Mouse (Mus musculus) adrenal gland, adult 8-10 months (tissue): ENCODE data around the gene Grhl3. TPM values are rescaled to one million over a fixed set of nuclear protein-coding genes. Genes with fewer than 3 reads are reported as not detected.
"Not testable (repeated sequence)": the region's sequence is repeated elsewhere in the genome, so short reads cannot be mapped to it uniquely, and the experiment has no call there.

Experiments
- DNase-seq: peaks from one replicate; pipeline ENCODE4 v3.0.0; 2022
- total RNA-seq, 4 experiments: library from RNA; stranded (reverse); gene quantifications; 2 replicates each; pipeline ENCODE4 v1.2.4; 2022

Grhl3 gene
- total RNA-seq: under 1 TPM in 2 of 4 experiments, not detected in 2; 0.15 to 0.24 TPM

GRCm38 (mm10) chr4:135573251-135573808, at the start of gene Grhl3:
Gene Grhl3, minus strand, starts transcription at chr4:135573630.
- DNase-seq: no peak

DNA sequence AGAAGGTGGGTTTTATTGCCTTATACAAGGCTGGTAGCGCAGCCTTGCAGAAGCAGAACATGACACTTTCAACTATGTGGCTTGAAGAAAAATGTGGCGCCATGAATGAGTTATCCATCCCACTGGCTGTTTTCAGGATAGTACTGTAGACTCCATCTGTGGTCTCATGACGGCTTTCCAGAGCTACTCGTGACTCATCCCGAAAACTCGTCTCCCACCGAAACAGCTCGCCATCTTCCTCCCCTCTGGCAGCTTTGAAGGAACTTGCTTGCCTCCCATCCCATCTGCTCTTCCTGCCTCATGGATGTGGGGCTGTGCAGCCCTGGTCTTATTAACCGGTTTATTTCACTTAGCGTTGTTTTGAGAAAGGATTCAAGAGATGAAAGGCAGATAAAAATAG, 48.9 kb upstream of the Grhl3 start:
- DNase-seq: no peak

DNA sequence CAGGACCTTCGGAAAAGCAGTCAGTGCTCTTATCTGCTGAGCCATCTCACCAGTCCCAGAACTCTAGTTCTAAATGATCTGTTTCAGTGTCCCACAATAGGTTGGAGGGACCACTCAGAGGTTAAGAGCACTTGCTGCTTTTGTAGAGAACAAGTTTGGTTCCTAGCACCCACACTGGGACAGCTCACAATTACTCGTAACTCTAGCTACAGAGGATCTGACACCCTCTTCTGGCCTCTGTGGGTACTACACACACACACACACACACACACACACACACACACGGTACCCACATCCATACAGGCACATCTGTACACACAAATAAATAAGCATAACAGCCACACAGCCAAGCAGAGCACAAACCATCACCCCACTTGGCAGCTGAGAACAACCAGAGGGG, 47.0 kb upstream of the Grhl3 start:
- no peak for DNase-seq

DNA sequence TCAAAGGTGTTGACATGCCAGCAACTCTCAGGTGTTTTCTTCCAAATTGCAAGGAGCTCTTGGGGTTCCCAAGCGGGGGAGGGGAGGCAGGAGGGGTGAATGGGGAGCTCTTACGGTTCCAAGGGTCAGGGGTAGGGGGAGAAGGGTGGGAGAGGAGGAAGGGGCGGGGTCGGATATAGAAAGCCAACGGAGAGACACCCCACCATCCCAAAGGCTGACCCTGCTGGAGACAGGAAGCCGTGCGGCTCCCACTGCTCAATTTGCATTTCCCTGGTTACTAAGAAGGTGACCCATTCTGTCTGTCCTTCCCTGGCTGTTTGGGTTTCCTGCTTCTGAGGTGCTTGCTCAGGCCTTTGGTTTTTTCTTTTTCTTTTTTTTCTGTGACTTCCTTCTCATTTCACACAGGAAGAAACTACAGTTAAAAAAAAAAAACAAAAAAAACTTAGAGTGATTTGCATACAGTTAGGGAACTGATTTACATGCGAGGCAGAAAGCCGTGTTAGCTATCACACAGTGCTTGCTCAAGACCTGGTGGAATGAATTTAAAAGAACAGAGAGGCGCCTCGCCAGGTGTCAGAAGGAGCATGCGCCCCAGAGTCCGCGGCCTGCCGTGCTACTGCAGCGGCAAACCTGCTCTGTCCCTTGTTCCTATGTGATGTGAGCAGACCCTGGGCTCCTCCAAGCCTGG, 44.5 kb upstream of the Grhl3 start:
- no peak for DNase-seq

DNA sequence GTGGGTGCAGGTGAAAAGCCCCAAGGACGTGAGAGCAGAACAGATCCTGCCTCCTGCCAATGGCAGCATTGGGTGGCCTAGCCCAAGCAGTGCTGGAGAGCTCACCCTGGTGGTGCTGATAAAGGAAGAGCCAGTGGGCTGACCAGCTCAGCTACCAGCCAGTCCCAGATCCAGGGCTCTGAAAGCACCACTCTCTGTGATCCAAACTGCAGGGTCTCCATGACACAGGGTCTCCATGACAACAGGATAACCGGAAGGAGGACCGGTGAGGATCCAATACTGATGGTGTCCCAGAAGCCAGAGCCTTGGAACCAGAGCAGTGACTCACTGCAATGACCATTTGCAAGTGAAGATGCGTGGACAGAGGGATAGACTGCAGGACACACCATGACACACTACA, 43.6 kb upstream of the Grhl3 start:
- no peak for DNase-seq

DNA sequence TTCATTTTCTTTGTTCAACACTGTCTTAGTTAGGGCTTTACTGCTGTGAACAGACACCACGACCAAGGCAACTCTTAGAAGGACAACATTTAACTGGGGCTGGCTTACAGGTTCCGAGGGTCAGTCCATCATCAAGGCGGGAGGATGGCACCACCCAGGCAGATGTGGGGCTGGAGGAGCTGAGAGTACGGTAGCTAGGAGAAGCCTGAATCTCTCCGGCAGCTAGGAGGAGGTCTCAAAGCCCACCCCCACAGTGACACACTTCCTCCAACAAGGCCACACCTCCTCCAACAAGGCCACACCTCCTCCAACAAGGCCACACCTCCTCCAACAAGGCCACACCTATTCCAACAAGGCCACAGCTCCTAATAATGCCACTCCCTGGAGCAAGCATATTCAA, 41.9 kb upstream of the Grhl3 start:
- not testable (repeated sequence) for DNase-seq

GRCm38 (mm10) chr4:135609986-135610385, 36.6 kb upstream of the Grhl3 start:
- DNase-seq: no peak

- no peak for DNase-seq
Observed at GRCm38 (mm10) chr4:135607979-135608885, 34.8 kb upstream of the Grhl3 start.

DNA sequence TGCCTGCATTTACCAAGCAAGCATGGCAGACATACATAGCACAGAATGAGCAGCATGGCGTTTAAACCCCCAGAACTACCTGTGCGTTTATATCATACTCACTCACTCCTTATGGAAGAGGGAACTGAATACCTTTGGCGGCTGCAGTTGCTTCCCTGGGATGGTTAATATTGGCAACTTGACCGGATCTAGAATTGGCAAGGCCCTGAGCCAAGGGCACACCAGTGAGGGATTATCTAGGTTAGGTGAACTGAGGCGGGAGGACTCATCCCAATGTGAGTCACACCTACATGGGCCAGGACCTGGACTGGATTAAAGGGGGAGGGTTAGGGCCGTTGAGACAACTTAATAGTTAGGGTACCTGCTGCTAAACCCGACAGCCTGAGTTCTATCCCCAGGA, 32.8 kb upstream of the Grhl3 start:
- DNase-seq: no peak

GRCm38 (mm10) chr4:135601530-135601929, 28.1 kb upstream of the Grhl3 start:
- DNase-seq: no peak

GRCm38 (mm10) chr4:135599497-135600182, 26.2 kb upstream of the Grhl3 start:
- DNase-seq: no peak

DNA sequence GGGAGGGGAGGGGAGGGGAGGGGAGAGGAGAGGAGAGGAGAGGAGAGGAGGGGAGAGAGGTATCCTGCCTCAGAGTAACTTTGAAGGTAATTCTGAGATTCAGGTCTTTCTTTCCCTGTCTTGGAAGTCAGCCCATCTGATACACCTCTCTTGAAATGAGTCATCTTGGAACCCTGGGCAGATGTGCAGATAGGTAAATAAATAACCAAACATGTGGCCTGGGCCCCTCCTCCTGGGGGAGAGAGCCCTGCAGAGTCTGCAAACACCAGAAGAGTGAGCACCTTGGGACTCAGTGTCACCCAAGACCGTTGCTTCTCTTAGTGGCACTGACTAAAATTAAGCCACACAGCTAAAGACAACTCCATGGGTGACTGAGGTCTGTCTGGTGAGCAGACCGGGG, 25.6 kb upstream of the Grhl3 start:
- DNase-seq: no peak

DNA sequence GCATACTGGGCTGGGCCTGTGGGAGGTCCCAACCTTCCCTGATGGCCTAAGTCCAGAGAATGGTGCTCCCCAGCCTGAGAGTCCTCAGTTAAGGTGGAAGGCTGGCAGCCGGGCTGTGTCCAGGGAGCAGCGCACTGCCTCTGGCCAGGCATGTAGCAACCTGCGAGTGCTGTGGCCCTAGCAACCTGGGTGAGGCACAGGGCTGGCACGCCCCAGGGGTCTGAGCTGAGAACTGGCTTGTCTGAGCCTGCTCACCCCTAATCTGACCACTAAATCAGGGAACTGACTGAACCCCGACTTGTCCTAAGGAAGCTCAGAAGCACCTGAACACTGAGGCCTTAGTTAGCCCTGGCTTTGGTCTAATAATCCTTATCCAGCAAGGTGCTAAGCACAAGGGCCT, 24.1 kb upstream of the Grhl3 start:
- no peak for DNase-seq

DNA sequence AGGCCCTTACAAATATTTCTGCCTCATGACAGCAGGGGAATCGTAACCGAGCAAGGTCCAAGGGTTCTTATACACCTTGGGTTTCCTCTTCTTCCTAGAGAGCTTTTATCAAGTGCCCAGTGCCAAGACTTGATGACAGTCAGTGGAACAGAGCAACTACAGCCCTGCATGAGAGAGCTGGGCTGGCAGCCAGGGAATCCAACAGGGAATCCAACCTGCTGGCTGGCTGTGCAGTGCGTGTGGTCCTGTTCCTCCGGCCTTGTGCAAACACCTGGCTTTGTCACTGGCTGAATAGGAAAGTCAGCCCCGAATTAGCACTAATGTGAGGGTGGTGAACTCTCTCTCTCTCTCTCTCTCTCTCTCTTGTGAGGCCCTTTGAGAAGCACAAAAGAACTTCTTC, 22.5 kb upstream of the Grhl3 start:
- no peak for DNase-seq

DNA sequence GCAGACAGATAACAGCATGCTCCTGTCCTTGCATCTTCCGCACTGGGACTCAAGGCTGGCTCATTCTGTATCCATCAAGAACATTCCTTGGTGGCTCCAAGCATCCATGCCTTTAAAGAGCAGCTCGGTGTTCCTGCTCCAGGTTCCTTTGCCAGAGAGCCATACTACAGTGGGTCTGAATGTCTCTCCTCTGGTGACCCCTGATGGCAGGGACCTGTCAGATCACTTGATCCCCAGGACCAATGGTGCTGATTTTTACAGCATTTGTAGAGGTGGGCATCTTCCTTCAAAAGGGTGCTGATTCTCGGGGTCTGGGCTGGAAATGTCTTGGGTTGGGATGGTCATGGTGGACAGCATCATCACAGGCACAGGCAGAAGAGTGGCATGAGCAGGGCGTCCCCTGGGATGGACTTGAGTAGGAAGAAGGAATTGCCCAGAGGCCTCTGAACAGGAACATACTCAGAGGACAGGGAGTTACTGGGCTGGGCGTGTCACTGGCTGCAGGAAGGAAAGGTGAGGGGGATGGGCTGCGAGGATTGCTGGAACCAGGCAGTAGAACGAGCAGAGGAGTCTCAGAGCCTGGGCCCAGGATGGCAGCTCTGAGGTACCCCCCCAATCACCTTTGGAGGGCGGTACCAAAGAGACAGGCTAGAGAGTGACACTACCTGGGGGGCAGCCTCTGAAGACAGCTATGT, 18.3 kb upstream of the Grhl3 start:
- no peak for DNase-seq

GRCm38 (mm10) chr4:135591086-135591485, 17.7 kb upstream of the Grhl3 start:
- no peak for DNase-seq

GRCm38 (mm10) chr4:135584838-135585237, 11.4 kb upstream of the Grhl3 start:
- DNase-seq: no peak

DNA sequence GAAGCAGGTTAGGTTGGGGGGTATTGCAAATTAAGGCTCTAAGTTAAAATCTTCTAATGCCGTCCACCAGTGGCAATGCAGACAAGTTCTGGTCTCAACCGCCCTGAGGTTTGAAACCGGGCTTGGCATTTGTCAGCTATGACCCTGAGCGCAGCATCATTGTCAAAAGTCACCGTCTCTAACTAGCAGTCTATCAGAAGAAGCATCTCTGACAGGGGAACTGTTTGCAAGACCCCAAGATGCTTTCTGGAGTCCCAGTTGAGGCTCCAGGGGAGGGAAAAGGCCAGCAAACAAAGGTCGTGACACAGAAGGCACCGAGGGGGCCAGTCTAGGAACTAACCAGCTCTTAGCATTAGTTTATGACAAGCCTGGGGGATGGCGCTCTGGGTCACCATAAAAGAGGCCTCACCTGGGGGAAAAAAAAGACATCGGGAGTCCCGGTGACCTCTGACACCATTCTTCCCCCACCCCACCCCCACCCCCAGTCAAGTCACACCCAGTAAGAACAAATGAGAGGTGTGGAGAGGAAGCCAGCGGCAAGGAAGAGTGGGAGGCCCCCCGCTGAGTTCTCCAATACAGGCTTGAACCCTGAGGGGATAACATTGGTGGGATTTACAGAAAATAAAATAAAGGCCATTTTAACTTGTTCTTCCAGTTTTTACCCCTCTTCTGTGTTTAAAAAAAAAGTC, 7.9 kb upstream of the Grhl3 start:
- no peak for DNase-seq

DNA sequence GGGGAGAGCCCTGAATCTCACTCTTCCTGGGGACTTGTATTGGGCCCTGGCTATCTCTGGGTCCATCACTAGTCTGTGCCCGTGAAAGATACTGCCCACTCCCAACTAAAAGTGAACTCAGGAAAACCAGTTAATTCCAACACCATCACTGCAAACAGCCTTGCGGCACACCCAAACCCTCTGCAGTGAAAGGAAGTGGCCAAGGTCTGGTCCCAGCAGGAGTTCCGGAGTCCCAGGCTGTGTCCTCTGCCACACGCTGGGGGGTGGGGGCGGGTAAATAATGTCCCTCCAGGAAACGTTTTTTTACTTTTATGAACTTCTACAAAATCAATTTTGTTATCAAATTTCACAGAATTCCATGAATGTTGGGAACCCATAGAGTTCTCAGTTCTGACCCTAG, 6.3 kb upstream of the Grhl3 start:
- DNase-seq: no peak

DNA sequence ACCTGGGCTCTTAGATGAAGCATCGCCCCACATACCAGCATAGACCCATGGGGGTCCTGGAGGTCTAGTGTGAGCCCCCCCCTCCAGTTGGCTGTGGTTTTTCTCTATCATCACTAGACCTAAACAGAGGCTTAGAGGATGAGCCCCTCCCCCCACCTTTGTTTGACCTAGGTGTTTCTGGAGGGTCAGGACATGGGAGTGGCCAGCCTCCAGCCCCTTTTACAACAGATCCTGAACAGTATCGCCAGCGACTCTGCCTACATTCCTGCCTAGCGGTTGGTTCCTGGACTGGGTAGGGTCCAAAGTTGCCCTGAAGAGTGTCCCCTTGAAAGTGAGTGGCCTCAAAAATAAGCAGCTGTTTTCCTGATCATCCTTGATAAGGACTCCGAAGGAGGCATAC, 5.1 kb upstream of the Grhl3 start:
- DNase-seq: no peak

DNA sequence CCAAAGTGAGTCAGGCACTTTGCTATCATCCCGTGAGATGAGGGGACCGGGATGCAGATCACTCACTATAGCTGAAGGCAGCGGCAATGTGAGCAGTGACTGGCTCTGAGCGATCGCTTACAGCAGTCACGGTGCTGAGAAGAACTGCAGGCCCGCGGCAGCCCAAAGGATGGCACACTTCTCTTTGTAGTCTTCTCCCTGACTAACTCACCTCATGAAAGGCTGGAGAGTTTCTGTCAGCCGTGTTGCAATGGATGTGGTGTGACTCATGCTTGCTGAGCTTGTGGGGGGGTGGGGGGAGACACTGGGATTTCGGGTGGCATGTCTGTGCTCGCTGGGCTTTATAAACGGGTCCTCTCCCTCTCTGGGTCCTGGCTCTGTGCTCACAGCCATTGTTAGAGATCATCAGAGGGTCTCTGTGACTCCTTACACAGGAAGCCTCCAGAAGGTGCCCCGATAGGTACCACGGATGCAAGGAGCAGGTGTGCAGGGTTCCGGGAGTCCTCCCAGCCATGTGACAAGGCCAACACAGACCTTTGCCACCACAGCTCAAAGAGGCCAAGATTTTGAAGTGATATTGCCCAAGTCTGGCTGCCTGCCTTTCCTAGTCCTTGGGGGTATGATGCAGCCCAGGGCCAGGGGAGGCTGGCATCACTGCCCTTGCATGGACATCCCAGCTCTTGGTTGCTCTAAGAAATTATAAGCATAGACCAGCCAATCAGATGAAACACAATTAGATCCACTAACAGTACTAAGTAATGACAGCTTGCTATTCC, 2.1 kb upstream of the Grhl3 start:
- DNase-seq: no peak
